Mouse (Mus musculus): ENCODE results near the gene Fgfr2.

The Fgfr2 gene

GRCm38 (mm10) chr7:133123244-133123998 is at the start of gene Fgfr2:
Gene Fgfr2 (minus strand): TSS chr7:133123350.
- peak; percentile 95 for DNase-seq (ENCODE audit: low read depth, low spot score)

DNA sequence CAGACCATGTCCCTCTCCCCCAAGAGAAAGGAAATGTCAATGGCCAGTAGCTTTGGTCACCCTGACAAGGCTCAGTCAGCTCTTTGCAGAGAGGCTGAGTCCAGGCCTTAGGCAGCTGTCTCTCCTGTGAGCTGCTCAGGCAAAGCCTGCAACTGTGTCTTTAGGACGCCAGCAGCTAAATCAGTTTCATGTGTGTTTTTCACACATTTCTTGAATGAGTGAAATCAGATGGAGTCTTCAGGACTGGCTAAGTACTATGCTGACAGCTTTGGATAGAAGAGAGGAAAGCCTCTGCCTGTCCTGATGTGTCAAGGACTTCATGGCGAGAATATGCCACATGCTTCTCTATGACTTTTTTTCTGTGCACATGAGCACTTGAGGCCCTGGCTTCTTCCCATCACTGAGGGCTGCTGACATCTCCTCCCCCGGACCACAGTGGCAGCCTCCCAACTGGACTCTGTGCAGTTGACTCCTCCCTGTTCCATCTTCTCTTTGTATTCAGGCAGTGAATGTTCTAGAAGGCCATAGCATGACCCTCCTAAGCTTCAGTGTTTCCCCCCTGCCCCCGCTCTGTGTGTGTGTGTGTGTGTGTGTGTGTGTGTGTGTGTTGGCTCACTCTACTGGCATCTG is 48.4 kb upstream of the Fgfr2 start:
- DNase-seq (ENCODE audit: low read depth, low spot score), result no peak

- no peak for DNase-seq (ENCODE audit: low read depth, low spot score)
These were observed 45.8 kb upstream of the Fgfr2 start for GRCm38 (mm10) chr7:133168928-133169327.

- no peak for DNase-seq (ENCODE audit: low read depth, low spot score)
These were observed 44.8 kb upstream of the Fgfr2 start for GRCm38 (mm10) chr7:133167903-133168302.

- no peak for DNase-seq (ENCODE audit: low read depth, low spot score)
These were observed 41.6 kb upstream of the Fgfr2 start for GRCm38 (mm10) chr7:133164770-133165169.

- no peak for DNase-seq (ENCODE audit: low read depth, low spot score)
These were observed 39.9 kb upstream of the Fgfr2 start for GRCm38 (mm10) chr7:133163011-133163410.

DNA sequence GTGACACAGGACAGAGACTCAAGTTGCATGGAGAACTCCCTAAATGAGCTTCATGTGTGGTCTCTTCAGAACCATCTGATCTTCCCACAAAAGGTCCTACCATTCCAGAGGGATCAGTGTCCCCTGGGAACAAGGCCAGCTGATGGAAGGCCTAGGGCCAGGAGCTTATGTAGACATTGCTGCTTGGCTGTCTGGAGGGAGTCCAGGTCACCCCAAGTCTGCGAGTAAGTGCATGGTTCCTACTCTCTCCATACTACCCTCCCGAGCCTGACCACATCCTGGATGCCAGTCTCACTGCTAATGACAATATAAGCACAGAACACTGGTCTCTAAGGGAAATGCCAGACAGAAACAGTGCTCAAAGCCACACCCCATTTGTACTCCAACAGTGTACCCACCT is 39.0 kb upstream of the Fgfr2 start:
- DNase-seq (ENCODE audit: low read depth, low spot score), result no peak

GRCm38 (mm10) chr7:133161362-133162080 is 38.4 kb upstream of the Fgfr2 start:
- DNase-seq (ENCODE audit: low read depth, low spot score), result no peak

DNA sequence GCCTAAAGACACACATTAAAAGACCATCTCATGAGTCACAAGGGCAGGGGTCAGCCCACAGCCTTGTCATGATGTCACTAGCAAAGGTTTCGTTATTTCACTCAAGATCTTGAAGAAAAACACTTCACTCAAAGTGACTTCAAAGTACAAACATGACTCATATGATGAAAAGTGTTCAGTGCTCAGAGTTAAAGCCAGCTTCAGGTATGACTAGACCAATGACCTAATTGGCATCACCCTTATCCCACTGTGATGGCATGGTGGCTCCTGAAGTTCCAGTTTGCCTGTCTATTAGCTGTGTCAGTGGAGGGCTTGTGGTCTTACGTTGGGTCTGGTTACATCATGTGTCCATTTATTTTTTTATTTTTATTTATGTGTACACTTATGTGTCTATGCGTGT is 36.4 kb upstream of the Fgfr2 start:
- no peak for DNase-seq (ENCODE audit: low read depth, low spot score)

DNA sequence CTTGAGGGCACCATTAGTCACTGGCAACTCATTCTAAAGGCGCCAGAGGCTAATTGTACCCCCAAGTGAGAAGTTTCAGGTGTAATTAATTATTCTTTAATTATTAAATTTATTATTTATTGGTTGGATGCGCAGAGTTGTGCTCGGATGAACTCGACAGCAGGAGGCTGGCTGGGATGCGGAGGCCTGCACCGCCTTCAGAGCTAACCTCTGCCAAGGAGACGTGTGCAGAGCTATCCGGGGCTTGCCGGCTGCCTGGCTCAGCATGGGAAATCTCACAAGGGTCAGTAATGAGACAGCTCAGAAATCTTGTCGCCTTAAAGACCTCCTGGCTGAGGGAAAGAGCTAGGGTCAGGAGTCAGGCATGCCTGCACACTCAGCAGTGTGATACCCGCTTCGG is 32.5 kb upstream of the Fgfr2 start:
- DNase-seq (ENCODE audit: low read depth, low spot score), result no peak

- no peak for DNase-seq (ENCODE audit: low read depth, low spot score)
These were observed 31.7 kb upstream of the Fgfr2 start for GRCm38 (mm10) chr7:133154846-133155245.

DNA sequence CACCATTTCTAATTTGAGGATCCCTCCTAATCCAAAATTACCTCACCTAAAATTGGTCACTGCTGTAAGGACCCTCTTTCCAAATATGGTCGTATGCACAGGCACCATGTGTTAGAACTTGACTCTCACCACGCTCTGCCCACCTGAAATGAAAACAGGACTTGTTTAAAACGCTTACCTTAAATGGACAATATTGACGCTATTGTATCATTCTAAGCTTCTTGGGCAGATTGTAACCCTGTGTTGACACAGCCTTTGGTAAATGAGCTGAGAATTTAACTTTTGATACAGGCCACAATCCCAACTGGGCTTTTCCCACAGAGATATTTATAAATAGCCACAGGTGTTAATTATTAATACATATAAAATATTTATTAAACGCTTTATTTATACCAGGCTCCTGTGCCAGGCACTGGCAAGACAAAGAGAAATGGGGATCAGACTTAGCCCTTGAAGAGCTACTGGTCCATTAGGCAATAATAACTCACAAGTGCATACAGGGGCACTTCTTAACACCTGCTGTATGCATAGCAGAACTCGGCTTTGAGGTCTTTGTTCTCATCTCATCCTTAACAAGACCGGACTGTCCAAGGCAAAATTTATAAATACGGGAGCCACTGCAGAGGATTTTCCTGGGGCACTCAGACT is 16.7 kb upstream of the Fgfr2 start:
- DNase-seq (ENCODE audit: low read depth, low spot score), result no peak

GRCm38 (mm10) chr7:133133552-133133951 is 10.4 kb upstream of the Fgfr2 start:
- peak; percentile 82 for DNase-seq (ENCODE audit: low read depth, low spot score)

DNA sequence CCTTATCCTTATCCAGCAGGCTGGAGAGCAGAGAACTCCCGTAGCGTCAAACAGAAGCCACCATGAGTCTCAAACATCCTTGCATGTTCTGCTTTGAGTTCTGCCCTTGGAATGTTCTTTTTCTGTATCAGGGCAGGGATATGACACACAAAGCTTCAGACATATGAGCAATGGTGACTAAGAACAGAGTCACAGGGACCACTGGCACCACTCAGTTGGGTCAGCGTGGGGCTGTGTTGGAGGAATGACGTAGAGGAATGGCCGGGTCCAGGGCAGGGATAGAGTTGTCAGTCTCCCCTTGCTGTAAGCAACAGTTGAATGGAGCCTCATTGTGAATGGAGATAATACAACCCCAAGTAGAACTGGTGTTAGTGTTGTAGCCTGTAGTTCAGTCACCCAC is 9.6 kb upstream of the Fgfr2 start:
- no peak for DNase-seq (ENCODE audit: low read depth, low spot score)

DNA sequence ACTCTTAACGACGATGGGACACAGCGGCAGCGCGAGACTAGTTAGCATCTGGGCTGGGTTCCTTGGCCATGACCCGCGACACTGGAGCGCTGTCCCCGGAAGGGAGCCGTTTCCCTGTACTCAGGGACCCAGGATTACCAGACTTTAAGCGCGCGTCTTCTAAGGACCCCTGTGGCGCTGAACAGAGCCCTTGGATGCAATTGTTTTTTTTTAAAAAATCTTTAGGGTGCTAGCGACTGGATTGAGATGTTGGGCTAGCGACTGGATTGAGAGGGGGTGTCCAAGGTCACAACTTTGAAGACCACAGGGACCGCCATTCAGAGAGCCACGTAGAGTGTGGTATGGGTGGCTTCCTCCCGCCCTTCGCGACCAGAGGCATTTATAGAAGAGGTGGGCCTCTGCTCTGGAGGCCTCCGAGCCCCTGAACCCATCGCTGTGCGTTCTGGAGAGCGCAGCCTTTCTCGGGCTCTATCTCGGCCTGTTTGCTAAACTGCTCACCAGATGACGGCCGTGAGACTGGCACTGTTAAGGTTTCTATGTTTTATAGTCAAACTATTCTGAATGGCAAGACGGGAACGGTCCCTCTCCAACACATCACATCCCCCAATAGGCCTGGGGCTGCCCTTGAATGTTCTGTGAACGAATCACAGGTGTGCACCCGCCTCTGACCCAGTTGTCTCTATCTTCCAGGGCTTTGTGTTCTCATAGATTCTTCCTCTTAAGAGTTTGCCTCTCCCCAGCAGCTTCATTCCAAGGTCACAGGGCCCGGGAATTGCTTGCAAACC is 1.7 kb upstream of the Fgfr2 start:
- peak; percentile 76 for DNase-seq (ENCODE audit: low read depth, low spot score)

DNA sequence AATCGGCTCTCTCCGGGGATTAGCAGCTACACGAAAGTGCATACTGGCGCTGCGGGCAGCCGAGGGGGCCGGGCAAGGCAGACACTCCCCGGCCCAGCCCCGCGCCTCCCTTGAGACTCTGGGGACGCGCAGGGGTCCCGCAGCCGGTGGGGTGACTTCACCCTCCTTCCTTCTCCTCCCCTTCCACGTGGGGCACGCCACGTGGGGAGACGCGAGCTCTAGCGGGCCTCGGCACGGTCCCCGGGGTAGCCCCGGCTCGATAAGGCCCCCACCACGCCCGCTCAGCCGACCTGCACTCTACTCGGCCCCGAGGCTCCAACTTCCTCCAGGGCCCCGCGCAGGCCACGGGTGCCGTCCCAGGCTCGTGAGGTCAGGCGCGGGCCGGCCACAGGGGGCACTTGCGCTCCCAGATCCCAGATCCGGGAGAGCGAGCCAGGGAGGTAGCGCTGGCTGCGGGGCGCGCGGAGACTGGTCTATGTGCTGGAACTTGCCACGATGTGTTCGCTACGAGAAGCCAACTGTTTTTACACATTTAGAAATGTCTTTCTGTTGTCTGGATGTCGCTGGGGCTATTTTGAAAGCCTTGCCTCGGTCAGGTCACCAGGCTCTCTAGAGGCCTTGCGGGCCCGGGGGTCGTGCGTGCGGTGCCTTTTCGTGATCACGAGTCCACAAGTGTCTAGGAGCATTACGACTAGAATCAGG is 1.0 kb upstream of the Fgfr2 start, which contains the start of gene Ctbp2:
Ctbp2 (minus strand) TSS at position 356 of the 702 bp plus-strand sequence.
- no peak for DNase-seq (ENCODE audit: low read depth, low spot score)

DNA sequence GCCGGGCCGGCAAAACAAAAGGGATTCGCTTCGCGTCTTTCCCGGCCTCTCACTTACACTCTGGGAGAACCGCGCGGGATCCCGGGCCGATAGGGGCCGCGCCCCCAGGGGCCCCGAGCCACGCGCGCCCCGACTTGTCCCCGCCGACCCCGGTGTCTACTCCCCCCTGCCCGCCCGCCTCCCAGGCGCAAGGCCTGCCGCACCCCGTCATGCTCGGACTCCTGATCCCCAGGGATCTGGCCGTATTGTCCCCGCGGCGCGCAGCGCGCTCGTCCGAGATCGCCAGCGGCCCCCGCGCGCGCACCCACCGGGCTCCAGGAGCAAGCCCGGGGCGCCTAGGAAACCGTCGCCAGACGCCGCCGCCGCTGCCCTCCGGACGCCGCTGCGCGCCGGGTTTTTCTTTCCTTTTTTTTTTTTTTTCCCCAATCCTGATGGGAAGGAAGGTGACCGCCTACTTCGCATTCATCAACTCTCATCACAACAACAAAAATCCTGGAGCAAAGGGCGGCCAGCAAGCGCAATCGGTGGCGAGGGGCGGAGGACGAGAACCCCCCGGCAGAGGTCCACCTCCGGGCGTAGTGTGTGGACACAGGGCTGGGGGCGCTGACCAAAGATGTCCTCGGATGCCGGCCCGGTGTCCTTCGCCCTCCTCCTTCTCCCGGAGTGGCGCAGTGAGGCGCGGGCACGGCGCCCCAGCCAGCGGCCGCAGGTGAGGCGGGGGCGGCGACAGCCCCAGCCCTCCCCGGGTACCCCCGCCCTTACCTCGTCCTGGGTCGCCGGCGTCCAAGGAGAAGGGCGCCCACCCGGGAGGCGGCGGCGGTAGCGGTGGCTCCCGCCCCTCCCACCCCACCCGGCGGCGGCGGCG is 539 bp downstream of the Fgfr2 start:
- no peak for DNase-seq (ENCODE audit: low read depth, low spot score)

DNA sequence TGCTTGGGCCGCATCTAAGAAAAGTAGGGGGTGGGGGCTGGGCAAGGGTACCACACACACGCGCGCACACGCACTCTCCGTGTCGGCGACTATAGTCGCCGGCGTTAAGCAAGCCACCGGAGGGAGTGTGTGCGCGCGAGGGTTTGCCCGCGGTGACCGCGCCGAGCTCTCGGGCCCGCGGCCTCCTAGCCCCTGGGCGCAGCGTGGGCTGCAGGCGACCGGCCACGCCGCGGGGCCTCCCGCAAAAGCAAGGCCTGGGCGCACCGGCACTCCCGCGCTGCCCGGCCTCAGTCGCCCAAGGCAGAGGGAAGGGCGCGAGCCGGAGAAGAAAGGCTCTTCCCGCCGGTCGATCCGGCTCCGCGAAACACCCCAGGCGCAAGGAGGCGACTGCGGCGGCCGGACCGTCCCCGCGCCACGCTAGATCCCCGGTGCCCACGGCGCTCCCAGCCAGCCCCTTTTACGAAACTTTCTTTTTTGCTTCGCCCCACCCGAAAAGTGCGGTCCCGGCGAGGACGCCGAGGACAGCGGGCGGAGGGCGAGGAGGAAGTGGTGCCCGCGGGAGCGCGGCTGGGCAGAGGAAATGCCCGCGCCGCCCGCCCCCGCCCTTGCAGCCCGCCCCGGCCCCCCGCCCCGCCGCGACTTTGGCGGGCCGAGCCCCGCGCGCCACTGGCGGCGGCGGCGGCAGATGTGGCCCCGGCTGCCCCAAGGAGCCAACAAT is 1.3 kb downstream of the Fgfr2 start:
- peak; percentile 49 for DNase-seq (ENCODE audit: low read depth, low spot score)

DNA sequence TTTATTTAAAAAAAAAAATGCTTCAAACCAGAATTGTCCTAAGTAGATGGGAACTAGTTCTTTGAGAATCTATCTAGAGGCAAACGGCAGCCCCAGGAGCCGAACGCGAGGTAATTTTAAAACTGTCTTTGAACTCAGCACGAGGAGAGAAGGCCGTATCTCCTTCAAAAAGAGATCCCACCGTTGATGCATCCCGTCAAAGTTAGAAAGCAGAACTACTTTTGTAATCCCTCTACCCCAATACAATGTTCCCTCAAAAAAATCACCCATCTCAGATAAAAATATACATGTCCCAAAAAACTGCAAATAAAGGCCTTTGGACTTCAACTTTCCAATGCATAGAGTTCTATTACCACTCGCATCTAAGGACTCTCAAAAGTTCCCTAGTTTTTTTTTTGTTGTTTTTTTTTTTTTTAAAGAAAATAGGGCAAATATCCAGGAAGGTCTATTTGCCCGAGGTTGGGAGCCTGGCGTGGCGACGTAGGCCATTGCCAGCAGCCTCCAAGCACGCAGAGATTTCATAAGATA is 2.0 kb downstream of the Fgfr2 start:
- no peak for DNase-seq (ENCODE audit: low read depth, low spot score)

Measured in ES-CJ7 (cell line).